Mouse (Mus musculus): Measurements from ENCODE around the gene Nav2.

The Nav2 gene

DNA sequence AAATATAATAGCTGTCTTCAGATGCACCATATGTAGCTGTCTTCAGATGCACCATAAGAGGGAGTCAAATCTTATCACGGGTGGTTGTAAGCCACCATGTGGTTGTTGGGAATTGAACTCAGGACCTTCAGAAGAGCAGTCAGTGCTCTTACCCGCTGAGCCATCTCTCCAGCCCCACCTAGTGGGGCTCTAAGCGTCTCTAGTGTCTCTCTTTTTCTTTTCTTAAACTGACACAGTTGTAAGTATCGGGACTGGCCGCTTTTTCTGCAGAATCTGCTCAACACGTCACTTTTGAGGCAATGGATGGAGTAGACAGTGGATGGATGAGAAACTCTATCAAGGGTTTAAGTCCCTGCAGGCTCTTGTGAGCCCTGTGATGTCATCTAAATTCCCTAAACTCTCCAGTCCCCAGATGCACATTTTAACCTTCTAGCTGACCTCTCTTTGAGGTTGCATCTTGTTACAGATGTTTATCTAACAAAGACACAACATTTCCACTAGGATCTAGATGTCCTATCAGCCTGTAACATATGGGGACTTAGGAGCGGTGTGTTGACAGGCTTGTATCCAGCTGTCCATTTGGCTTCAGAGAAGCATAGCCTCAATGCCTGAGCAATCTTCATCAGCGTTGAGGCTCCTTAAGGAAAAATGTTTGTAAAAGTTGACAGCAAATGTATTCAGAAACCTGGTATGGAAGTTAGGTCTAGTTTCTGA is 560.1 kb downstream of the Nav2 start:
- in situ Hi-C loops (cut with MseI, MboI), result no loop called here

DNA sequence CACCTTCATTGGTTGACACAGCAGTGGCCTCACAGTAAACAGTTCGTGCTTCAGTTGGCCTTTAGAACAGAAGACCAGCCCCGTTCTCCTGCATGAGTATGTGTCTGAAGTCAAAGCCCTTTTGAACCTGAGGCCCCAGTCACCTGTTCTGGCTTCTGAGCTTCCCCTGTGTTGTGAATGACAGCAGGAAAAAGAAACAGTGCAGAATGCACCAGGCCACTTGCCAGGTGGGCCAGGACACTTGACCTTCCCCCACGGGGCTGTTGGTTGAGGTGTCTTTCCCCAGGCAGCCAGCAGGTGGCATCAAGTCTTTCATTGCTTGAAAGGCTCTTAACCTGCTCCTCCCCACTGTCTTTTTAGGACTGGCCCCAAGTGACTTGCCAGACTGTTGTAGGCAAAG is 562.8 kb downstream of the Nav2 start:
- in situ Hi-C loops (cut with MseI, MboI), result loop anchor here (10.0 kb wide), 1 partner anchor 284 kb away; the partner anchor contains the start of gene Htatip2 (in 2 of the 2)

DNA sequence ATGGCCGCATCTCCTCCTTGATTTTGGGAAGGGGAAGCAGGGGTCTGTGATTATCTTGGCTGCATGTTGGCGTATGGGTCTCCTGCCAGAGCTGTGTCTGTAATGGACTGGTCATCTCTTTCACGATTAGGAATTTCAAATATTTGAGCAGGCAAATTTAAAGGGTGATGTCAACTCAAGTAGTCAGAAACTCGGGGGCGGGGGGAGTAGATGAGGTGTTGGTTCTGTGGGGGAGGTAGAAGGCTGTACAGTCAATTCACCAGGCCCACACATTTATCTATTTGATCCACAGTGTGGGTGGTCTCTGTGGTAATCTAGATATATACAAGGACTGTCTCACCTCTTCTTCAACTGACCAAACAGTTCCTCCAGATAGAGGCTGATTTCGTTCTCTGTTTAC is 566.8 kb downstream of the Nav2 start:
- in situ Hi-C loops (cut with MseI, MboI), result loop anchor here (10.0 to 25.0 kb wide), 2 partner anchors 112 to 280 kb away; partner anchors contain the start of gene Htatip2 (in 2 of the 2)

DNA sequence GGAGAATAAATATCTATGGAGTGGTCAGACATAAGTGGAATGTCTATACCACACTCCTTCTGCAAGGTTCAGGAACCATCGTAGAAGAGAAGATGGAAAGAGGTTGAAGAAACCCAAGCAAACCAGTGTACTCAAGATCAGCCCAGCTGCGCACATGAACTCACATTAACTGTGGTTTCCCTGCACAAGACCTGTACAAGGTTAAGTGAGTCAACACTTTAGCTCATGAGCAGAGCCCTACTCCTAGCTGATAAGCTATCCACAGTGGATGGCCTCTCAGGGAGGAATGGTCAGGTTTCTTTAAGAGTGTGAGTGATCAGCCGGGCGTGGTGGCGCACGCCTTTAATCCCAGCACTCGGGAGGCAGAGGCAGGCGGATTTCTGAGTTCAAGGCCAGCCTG is 567.6 kb downstream of the Nav2 start:
- in situ Hi-C loops (cut with MseI, MboI), result loop anchor here (10.0 to 25.0 kb wide), 2 partner anchors 111 to 279 kb away; partner anchors contain the start of gene Htatip2 (in 2 of the 2)

DNA sequence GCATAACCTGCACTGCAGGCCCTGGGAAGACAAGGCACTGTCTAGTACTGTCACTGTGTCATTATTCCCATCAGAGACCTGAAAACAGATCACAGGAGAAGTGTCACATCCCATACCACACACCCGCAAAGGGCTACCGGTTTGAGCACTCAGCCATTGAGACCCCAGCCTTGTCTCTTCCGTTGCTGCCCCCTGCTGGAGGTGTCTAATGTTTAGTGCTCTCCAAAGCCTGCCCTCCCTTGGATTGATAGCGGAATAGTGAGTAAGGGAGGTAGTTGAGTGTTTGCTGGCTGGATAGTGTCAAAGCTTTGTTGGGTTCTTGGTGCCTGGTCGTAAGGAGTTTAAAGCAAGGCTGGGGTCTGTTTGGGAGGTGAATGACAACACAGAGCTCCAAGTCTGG is 568.1 kb downstream of the Nav2 start:
- in situ Hi-C loops (cut with MseI, MboI), result loop anchor here (10.0 to 25.0 kb wide), 2 partner anchors 111 to 278 kb away; partner anchors contain the start of gene Htatip2 (in 2 of the 2)

DNA sequence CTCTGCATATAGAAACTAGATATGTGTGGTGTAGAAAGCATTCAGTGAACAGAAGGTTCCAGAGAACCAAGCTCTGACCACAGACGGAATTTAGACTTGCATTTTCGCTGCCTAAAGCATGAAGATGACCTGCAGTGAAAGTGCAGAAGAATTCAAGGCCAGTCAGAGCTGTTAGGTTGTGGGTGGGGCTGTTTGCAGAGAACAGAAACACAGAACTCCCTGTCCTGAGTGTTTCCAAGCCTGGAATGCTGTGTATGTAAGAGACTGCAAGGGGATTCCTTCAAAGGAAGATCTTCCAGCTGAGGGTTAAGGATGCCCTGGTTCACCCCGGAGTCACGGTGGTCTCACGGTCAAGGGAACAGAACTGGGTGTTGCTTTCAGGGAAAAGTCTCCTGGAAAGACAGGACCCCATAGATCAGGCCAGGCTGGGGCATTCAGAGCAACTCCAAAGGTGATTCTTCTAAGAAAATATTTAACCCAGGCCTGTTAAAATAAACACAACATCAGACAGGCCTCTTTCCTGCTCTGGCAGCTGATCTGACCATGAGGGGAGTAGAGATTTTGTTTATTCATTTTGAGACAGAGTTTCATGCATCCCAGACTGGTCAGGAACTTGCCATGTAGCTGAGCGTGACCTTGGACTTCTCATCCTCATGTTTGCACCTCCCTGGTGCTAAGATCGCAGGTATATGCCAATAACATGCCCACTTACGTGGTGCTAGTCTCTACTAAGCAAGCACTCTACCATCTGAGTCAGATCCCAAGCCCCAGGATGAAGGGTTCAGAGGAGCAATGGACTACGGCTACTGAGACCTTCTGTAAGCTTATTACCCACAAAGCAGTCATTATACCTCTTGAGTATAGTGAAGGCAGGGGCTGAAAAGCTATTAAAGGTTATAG is 568.8 kb downstream of the Nav2 start:
- in situ Hi-C loops (cut with MseI, MboI), result loop anchor here (10.0 to 25.0 kb wide), 2 partner anchors 110 to 277 kb away; partner anchors contain the start of gene Htatip2 (in 2 of the 2)

DNA sequence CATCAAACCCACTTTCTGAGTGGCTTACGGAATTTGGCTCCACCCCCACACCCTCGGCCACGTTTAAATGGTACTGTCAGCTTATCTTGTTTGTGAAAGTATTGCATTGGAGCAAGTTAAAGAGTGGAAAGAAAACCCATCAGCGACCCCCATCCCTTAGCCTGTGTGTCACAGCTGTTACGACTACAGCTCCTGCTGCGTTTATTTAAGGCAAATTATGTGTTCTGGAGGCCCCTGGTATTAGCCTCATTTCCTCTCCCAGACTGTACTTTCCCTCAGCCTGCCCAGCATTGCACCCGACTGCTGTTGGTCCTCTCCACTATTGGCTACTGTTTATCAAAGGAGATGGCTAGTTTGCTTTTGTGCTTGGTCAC is 569.4 kb downstream of the Nav2 start:
- in situ Hi-C loops (cut with MseI, MboI), result loop anchor here (10.0 to 25.0 kb wide), 2 partner anchors 109 to 277 kb away; partner anchors contain the start of gene Htatip2 (in 2 of the 2)

DNA sequence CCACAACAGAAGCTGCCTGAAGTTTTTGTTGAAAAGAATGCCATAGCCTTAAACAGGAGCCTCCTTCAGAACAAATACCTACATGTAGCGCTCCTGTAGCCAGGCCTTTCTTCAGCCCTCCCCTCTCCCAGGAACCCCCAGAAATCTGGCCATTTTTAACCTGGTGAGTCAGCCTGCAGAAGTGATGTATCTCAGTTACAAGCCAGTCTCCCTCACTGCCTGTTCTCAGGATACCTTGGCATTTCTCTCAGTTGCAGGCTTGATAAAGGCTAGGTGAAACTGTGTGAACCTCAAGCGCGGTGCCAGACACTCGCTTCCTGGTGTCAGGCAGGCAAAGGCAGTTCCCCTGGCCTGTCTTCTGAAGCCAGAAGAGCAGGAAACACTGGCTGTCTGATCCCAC is 570.4 kb downstream of the Nav2 start:
- in situ Hi-C loops (cut with MseI, MboI), result loop anchor here (10.0 to 25.0 kb wide), 2 partner anchors 108 to 276 kb away; partner anchors contain the start of gene Htatip2 (in 2 of the 2)

DNA sequence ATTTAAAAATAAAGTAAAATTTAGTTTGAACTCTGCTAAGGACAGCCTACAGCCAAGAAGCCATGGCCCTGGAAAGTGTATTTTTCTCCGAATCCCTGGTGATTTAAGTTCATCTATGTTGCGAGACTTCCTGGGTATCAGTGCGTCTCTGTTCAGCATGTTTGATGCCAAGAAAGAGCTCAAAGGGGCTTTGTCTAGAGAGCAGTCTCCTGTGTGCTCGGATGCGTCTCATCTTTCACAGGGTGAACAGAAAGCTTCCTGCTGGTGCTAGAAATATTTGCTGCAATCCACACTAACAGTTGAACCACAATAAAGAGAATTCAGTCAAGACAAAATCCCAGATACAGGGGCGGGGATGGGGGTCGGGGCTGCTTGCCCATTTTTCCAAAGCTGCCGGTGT is 572.4 kb downstream of the Nav2 start:
- in situ Hi-C loops (cut with MseI, MboI), result loop anchor here in 1 of 2 experiments (25.0 kb wide), 1 partner anchor 106 kb away; no protein-coding TSS in a partner anchor

DNA sequence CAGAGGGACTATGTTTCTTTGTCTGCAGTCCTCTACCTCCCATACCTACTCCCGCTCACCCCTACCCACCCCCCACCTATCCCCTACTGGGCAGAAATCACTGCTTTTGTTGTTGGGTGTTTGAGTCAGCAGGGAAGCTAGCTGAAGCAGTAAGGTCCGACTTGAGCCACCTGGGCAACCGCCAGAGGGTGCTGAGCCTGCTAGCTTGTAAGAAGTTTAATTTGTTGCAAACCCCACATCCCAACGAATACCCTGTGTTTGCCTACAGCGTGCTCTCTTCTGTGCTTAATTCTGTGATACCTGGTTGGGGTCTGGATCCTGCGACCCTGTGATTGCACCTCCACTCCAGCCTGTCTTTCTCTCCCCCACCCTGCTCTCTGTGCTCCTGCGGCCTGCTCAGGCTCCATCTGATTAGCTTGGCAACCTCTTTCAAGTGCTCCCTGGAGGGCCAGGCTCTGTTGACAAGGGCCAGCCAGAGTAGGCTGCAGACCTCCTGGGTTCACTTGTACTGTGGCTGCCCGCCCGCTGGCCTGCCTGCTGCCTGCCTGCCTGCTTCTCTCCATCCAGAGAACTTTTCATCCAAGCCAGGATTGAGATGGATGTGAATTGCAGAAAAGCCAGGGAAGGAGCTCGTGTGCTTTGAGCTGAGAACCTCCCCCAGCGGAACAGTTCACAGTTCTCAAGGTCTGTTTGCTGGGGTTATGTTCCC is 575.7 kb downstream of the Nav2 start:
- in situ Hi-C loops (cut with MseI, MboI), result loop anchor here in 1 of 2 experiments (25.0 kb wide), 1 partner anchor 103 kb away; no protein-coding TSS in a partner anchor

DNA sequence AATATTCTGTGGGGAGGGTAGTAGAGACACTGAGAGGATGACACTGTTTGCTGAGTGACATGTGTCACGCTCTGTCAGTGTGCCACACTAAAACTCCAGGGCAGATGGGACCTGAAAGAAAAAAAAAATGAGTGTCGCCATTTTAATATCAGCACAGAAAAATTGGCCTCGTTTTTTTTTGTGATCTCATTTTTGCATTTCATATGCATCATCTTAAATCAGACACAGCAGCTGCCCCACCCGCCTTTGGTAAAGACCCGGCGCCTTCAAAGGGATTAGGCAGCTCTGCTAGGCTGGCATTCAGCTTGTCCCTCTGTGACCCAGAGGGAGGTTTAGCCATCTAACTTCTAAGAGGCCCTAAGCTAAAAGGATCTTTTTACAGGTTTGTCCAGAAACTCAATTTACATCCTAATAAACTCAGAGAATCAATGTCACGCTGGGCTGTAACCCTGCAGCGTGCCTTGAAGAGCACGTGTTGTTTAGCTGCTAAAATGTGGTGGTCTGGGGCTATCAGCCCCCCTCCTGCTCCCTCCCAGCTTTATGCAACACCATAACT is 576.9 kb downstream of the Nav2 start:
- in situ Hi-C loops (cut with MseI, MboI), result loop anchor here in 1 of 2 experiments (25.0 kb wide), 1 partner anchor 102 kb away; no protein-coding TSS in a partner anchor

DNA sequence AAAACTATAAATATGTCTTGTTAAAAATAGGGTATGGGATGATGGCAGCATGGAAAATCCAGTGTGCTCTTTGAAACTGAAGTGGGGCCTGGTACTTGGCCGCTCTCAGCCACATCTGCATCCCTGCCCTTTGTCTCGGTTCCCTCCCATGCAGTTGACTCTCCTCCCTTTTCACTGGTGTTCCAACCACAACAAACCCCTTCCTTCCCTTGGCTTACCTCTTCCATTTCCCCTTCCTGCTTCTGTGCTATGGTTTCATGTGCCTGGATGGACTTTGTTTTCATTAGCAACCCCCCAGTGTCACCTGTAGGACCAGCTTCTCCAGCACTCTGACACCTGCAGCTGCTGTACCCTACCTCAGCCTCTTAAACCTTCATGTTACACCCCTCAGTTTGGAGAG is 578.8 kb downstream of the Nav2 start:
- in situ Hi-C loops (cut with MseI, MboI), result loop anchor here in 1 of 2 experiments (25.0 kb wide), 1 partner anchor 100 kb away; no protein-coding TSS in a partner anchor

DNA sequence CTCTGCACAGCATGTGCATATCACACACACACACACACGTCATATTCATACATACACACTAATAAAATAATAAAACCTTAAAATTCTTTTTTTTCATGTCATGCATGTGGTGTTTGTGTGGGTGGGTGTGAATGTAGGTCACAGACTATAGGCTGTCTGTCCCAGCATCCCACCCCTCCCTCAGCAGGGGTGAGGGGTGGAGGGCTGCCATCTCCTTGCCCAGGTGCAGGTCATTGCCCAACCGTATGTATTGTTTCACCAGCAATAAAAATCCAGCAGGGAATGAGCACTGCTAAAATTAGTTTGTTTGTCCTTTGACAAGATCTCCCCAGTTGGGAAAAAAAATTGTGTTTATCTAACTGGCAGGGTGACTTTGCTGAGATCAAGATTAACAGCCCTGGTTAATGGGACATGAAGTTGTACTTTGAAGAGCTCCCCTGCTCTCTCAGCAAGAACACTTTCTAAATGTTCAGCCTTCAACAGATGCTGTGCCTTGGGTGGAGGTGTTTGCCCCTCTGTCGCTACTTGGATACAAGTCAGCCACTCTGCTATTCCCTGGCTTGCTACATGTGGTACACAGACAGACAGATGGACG is 580.1 kb downstream of the Nav2 start:
- in situ Hi-C loops (cut with MseI, MboI), result loop anchor here in 1 of 2 experiments (25.0 kb wide), 1 partner anchor 99 kb away; no protein-coding TSS in a partner anchor

DNA sequence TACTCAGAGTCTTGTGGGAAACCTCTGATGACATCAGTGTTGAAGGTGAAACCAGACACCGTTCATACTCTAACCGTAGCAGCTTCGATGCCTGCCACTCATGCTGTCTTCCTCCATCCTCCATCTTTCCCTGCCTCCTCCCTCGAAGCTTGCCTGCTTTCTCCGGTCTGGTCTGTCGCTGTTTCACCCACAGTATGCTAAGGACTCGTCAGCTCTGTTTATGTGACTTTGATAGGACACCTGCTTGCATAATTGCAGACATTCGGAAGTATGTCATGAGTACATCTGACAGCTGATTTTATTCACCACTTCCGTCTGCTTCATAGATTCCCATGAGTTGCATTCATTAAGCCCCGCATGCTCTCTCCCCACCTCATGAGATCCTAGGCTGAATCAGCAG is 582.3 kb downstream of the Nav2 start:
- in situ Hi-C loops (cut with MseI, MboI), result loop anchor here in 1 of 2 experiments (25.0 kb wide), 1 partner anchor 96 kb away; no protein-coding TSS in a partner anchor

DNA sequence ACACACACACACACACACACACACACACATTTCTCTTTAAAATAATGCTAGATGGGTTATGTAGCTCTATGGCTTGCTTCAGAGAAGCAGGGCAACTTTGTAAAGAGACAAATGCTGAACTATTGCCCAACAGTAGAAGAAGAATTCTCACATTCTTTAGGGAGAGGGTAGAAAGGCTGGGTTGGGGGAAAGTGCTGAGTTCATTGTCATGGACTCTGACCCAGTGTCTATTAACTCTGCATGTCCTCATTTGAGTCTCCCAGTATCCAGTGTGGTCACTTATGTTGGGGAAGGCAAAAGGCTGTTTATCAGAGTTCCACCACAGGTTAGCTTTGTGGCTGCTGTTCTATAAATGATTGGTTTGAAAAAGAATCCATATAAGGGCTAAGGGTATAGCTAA is 584.1 kb downstream of the Nav2 start:
- in situ Hi-C loops (cut with MseI, MboI), result loop anchor here in 1 of 2 experiments (25.0 kb wide), 1 partner anchor 95 kb away; no protein-coding TSS in a partner anchor

DNA sequence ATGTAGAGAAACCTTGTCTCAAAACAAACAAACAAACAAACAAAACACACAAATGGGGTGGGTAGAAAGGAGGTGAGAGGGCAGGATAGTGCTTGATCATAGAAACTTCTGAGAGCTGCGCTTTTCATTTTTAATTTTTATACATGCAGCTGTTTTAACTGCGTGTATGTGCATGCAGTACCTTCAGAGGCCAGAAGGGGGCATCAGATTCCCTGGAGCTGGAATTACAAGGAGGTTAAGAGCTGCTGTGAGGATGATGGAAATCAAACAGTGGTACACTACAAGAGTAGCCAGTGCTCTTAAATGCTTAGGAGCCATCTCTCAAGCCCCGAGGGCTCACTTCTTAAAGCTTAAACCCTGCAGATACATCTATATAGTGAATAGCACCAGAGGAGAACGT is 584.7 kb downstream of the Nav2 start:
- in situ Hi-C loops (cut with MseI, MboI), result loop anchor here in 1 of 2 experiments (25.0 kb wide), 1 partner anchor 94 kb away; no protein-coding TSS in a partner anchor

DNA sequence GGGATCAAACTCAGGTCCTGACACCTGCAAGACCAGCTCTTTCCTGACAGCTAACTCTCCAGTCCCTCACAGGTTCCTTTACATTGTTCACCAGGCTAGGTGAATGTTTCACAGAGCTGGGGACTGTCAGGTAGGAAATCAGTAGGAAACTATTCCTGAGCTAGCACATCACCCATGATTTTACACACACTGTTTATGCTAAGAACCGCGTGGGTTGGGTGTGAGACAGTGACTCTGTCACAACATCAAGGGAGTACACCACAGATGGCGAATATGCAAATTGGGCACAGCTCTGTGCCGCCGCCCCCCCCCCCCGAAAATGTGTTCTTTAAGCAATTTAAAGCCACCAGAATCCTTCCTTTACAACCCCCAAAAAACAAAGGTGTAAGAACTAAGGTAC is 586.1 kb downstream of the Nav2 start:
- in situ Hi-C loops (cut with MseI, MboI), result loop anchor here (5.0 to 25.0 kb wide), 2 partner anchors 93 to 103 kb away; no protein-coding TSS in a partner anchor

DNA sequence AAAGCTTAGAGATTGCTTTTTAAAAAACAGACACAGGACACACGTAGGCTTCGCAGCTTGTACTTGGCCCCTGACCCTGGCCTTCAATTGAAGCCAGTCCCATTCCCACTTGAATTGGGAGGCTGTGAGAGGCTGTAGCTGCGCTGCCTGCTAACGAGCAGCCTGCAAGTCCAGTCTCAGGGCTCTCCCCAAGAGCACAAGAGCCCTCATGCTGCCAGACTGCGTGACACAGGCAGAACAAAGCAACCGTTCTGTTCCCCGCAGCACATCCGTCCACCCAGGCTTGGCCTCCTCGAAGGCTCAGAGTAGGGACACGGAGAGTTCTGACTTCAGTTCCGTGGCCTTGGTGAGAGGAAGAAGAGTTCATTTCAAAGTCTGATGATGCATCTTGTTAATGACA is 587.6 kb downstream of the Nav2 start:
- in situ Hi-C loops (cut with MseI, MboI), result loop anchor here (5.0 to 25.0 kb wide), 2 partner anchors 91 to 101 kb away; no protein-coding TSS in a partner anchor

DNA sequence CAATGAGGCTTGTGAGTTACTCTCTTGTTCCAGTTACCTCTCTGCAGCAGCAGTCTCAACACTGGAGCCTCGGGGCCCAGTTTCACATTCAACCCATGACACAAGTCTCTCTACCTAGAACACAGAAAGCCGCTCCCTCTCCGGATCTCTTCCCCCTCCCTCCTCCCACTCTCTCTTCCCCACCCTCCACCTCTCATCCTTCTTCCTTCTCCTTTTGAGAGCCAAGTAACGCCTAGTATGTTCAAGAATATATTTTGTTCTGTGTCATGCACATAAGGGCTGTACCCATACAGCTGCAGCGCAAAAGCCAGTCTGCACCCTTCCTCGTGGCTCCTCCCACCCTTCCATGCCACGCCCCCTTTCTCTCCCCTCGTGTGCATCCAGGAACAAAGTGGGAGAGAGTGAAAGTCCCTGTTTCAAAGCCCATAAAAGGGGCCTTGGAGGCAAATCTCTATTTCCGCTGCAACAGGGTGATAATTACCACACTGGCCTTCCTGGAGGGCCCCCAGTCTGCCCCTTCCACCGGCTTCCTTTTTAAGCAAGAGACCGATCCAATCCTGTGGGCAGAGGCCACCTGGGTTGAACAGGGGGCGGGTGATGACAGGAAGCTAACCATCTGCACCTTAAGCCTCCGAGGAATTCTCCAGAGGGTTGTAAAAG is 588.4 kb downstream of the Nav2 start:
- in situ Hi-C loops (cut with MseI, MboI), result loop anchor here (5.0 to 25.0 kb wide), 2 partner anchors 90 to 100 kb away; no protein-coding TSS in a partner anchor

All from mouse trophoblast stem cell (cell line).